Mouse (Mus musculus) stomach, embryonic 15.5 days (tissue): ENCODE data around the gene Plppr2. TPM values are rescaled to one million over a fixed set of nuclear protein-coding genes. Genes with fewer than 3 reads are reported as not detected.

Experiments used
- ATAC-seq: fragments of 200-750 bp; cut with Nextera tagmentation; 2 replicates; pipeline ENCODE4 v1.8.0; 2017; ENCODE audit warnings: low read depth, moderate number of reproducible peaks, moderate TSS enrichment; ENCODE audit not compliant: insufficient read depth, low FRiP score
- H3K27ac ChIP-seq: fragments of 300-500 bp; sonication (generic); 2 replicates; pipeline ENCODE4 v1.5.1; 2015; ENCODE audit warnings: mild to moderate bottlenecking, inconsistent platforms
- H3K27me3 ChIP-seq: fragments of 300-500 bp; sonication (generic); replicated peaks from 2 replicates; pipeline ENCODE4 v1.6.1; 2015; ENCODE audit warnings: inconsistent platforms
- H3K36me3 ChIP-seq: fragments of 300-500 bp; sonication (generic); 2 replicates; pipeline ENCODE4 v1.6.1; 2015; ENCODE audit warnings: inconsistent platforms
- H3K4me1 ChIP-seq: fragments of 300-500 bp; sonication (generic); 2 replicates; pipeline ENCODE4 v1.6.1; 2015; ENCODE audit warnings: inconsistent platforms
- H3K4me2 ChIP-seq: fragments of 300-500 bp; sonication (generic); 2 replicates; pipeline ENCODE4 v1.6.1; 2015; ENCODE audit warnings: mild to moderate bottlenecking, inconsistent platforms
- H3K4me3 ChIP-seq: fragments of 300-500 bp; sonication (generic); replicated peaks from 2 replicates; pipeline ENCODE4 v1.5.1; 2015; ENCODE audit warnings: inconsistent platforms
- H3K9ac ChIP-seq: fragments of 300-500 bp; sonication (generic); 2 replicates; pipeline ENCODE4 v1.6.1; 2015; ENCODE audit warnings: inconsistent platforms
- H3K9me3 ChIP-seq: fragments of 300-500 bp; sonication (generic); 2 replicates; pipeline ENCODE4 v1.6.1; 2016; ENCODE audit warnings: inconsistent platforms
- WGBS: fragments of 180-500 bp; shearing (Covaris S2); methylation state at CpG from one replicate; pipeline ENCODE4 v1.1.7; 2015; 5-methylcytosine and 5-hydroxymethylcytosine counted together
- polyA plus RNA-seq: library from polyadenylated mRNA; unstranded; fragments of >200 nt; fragmentation: Nextera tagmentation; extraction: Ambion mirVana; gene quantifications from 2 replicates; pipeline ENCODE4 v1.2.1, GENCODE M21; 2015

Plppr2 gene
- polyA plus RNA-seq, 1 experiment from 2014 or later = 7.9 TPM

- no peak for ATAC-seq
- no peaks in the 10 kb centered on the region for H3K36me3 ChIP-seq
- 77% methylated on average over 7 of the region's 7 CpGs for WGBS
- no peak overlapping the region for H3K9ac ChIP-seq
- H3K27me3 ChIP-seq = no peaks in the 10 kb centered on the region
- H3K9me3 ChIP-seq = no peaks in the 10 kb centered on the region
- H3K27ac ChIP-seq = no peak overlapping the region
- peaks cover 7% of the 10 kb centered on the region; the same call in 1 of the 2 replicates for H3K4me1 ChIP-seq
- H3K4me3 ChIP-seq = no peak overlapping the region
- H3K4me2 ChIP-seq = no peak overlapping the region
Observed at GRCm38 (mm10) chr9:21935466-21936131, 1.2 kb upstream of the Plppr2 start.

GRCm38 (mm10) chr9:21937711-21938175 lies 910 bp downstream of the Plppr2 start:
- no peak for ATAC-seq
- peak overlapping the region; percentile 85 for H3K4me2 ChIP-seq
- peak overlapping the region; percentile 58; the same call in 1 of the 2 replicates for H3K4me3 ChIP-seq
- H3K9ac ChIP-seq = no peak overlapping the region
- H3K27ac ChIP-seq = no peak overlapping the region
- peaks cover 7% of the 10 kb centered on the region; the same call in 1 of the 2 replicates for H3K4me1 ChIP-seq
- H3K36me3 ChIP-seq = no peaks in the 10 kb centered on the region
- H3K27me3 ChIP-seq = no peaks in the 10 kb centered on the region
- no peaks in the 10 kb centered on the region for H3K9me3 ChIP-seq
- 82% methylated on average over 4 of the region's 4 CpGs for WGBS

- Histone ChIP-seq H3K36me3 (no peaks in the 10 kb centered on the region), H3K4me1 (peaks cover 7% of the 10 kb centered on the region; the same call in 1 of the 2 replicates), H3K4me2 (no peak overlapping the region), H3K4me3 (no peak overlapping the region), H3K9ac (no peak overlapping the region), H3K27ac (no peak overlapping the region), H3K27me3 (no peaks in the 10 kb centered on the region), H3K9me3 (no peaks in the 10 kb centered on the region)
- WGBS = 76% methylated on average over 4 of the region's 4 CpGs
- no peak for ATAC-seq
Observed at GRCm38 (mm10) chr9:21938234-21938855, 1.5 kb downstream of the Plppr2 start.

- no peaks in the 10 kb centered on the region for H3K9me3 ChIP-seq
- 67% methylated on average over 12 of the region's 12 CpGs for WGBS
- no peak for ATAC-seq
- H3K9ac ChIP-seq = no peak overlapping the region
- H3K4me2 ChIP-seq = no peak overlapping the region
- H3K36me3 ChIP-seq = no peaks in the 10 kb centered on the region
- peaks cover 8% of the 10 kb centered on the region; the same call in 1 of the 2 replicates for H3K27me3 ChIP-seq
- no peak overlapping the region for H3K4me3 ChIP-seq
- H3K4me1 ChIP-seq = peaks cover 9% of the 10 kb centered on the region; the same call in 1 of the 2 replicates
- no peak overlapping the region for H3K27ac ChIP-seq
Observed at GRCm38 (mm10) chr9:21943046-21943445, 6.2 kb downstream of the Plppr2 start.

GRCm38 (mm10) chr9:21943638-21944037 lies 6.8 kb downstream of the Plppr2 start:
- Histone ChIP-seq H3K36me3 (no peaks in the 10 kb centered on the region), H3K27me3 (peaks cover 8% of the 10 kb centered on the region; the same call in 1 of the 2 replicates), H3K4me3 (no peak overlapping the region), H3K9me3 (no peaks in the 10 kb centered on the region), H3K9ac (no peak overlapping the region), H3K4me1 (peaks cover 9% of the 10 kb centered on the region; the same call in 1 of the 2 replicates), H3K4me2 (no peak overlapping the region), H3K27ac (no peak overlapping the region)
- no peak for ATAC-seq
- 34% methylated on average over 12 of the region's 12 CpGs for WGBS

GRCm38 (mm10) chr9:21944267-21944666 lies 7.4 kb downstream of the Plppr2 start:
- no peak overlapping the region for H3K27ac ChIP-seq
- no peak for ATAC-seq
- 18% methylated on average over 23 of the region's 23 CpGs for WGBS
- no peaks in the 10 kb centered on the region for H3K36me3 ChIP-seq
- H3K27me3 ChIP-seq = peaks cover 8% of the 10 kb centered on the region; the same call in 1 of the 2 replicates
- no peaks in the 10 kb centered on the region for H3K9me3 ChIP-seq
- H3K4me1 ChIP-seq = peaks cover 9% of the 10 kb centered on the region; the same call in 1 of the 2 replicates
- H3K9ac ChIP-seq = no peak overlapping the region
- no peak overlapping the region for H3K4me3 ChIP-seq
- H3K4me2 ChIP-seq = no peak overlapping the region

GRCm38 (mm10) chr9:21947540-21948130 lies 10.8 kb downstream of the Plppr2 start:
- Histone ChIP-seq H3K4me1 (peaks cover 9% of the 10 kb centered on the region; the same call in 1 of the 2 replicates), H3K36me3 (no peaks in the 10 kb centered on the region), H3K4me2 (no peak overlapping the region), H3K9me3 (no peaks in the 10 kb centered on the region), H3K9ac (no peak overlapping the region), H3K4me3 (no peak overlapping the region; the same call in 1 of the 2 replicates), H3K27ac (no peak overlapping the region), H3K27me3 (peaks cover 8% of the 10 kb centered on the region; the same call in 1 of the 2 replicates)
- 6% methylated on average over 27 of the region's 28 CpGs for WGBS
- ATAC-seq = peak; percentile 32; the same call in 1 of the 2 replicates

- 48% methylated on average over 8 of the region's 8 CpGs for WGBS
- no peak overlapping the region for H3K4me2 ChIP-seq
- no peak overlapping the region for H3K27ac ChIP-seq
- H3K36me3 ChIP-seq = no peaks in the 10 kb centered on the region
- H3K9ac ChIP-seq = no peak overlapping the region
- H3K4me1 ChIP-seq = peaks cover 9% of the 10 kb centered on the region; the same call in 1 of the 2 replicates
- peaks cover 8% of the 10 kb centered on the region; the same call in 1 of the 2 replicates for H3K27me3 ChIP-seq
- H3K4me3 ChIP-seq = no peak overlapping the region
- no peak for ATAC-seq
- no peaks in the 10 kb centered on the region for H3K9me3 ChIP-seq
Observed at GRCm38 (mm10) chr9:21948146-21948545, 11.3 kb downstream of the Plppr2 start.

- Histone ChIP-seq H3K27me3 (peaks cover 8% of the 10 kb centered on the region; the same call in 1 of the 2 replicates), H3K4me2 (no peak overlapping the region), H3K9ac (no peak overlapping the region), H3K4me1 (peaks cover 9% of the 10 kb centered on the region; the same call in 1 of the 2 replicates), H3K4me3 (no peak overlapping the region), H3K27ac (no peak overlapping the region), H3K9me3 (no peaks in the 10 kb centered on the region), H3K36me3 (no peaks in the 10 kb centered on the region)
- ATAC-seq = no peak
- WGBS = 64% methylated on average over 6 of the region's 6 CpGs
Observed at GRCm38 (mm10) chr9:21948790-21949189, 12.0 kb downstream of the Plppr2 start.

- Histone ChIP-seq H3K27ac (no peak overlapping the region), H3K27me3 (peaks cover 5% of the 10 kb centered on the region; the same call in 1 of the 2 replicates), H3K4me3 (no peak overlapping the region), H3K36me3 (no peaks in the 10 kb centered on the region), H3K4me1 (0 out of 2 replicates have a peak, but pooled peaks cover 4% of the 10 kb centered on the region), H3K9me3 (no peaks in the 10 kb centered on the region), H3K4me2 (no peak overlapping the region), H3K9ac (no peak overlapping the region)
- ATAC-seq = no peak
- 13% methylated on average over 11 of the region's 11 CpGs for WGBS
Observed at GRCm38 (mm10) chr9:21950322-21950721, 13.5 kb downstream of the Plppr2 start.

GRCm38 (mm10) chr9:21951977-21952376 lies 15.1 kb downstream of the Plppr2 start:
- no peak for ATAC-seq
- 74% methylated on average over 3 of the region's 3 CpGs for WGBS
- Histone ChIP-seq H3K4me2 (no peak overlapping the region), H3K4me3 (no peak overlapping the region), H3K4me1 (peaks cover 11% of the 10 kb centered on the region; the same call in 1 of the 2 replicates), H3K27ac (no peak overlapping the region), H3K27me3 (peaks cover 5% of the 10 kb centered on the region; the same call in 1 of the 2 replicates), H3K36me3 (no peaks in the 10 kb centered on the region), H3K9me3 (no peaks in the 10 kb centered on the region), H3K9ac (no peak overlapping the region)
